Mouse (Mus musculus) liver, embryonic 11.5 days (tissue): ENCODE data around the gene Akap8. TPM values are rescaled to one million over a fixed set of nuclear protein-coding genes. Genes with fewer than 3 reads are reported as not detected.

Source experiments
- ATAC-seq: fragments of 200-750 bp; cut with Nextera tagmentation; replicated peaks from 2 replicates; pipeline ENCODE4 v1.8.0; 2017; ENCODE audit warnings: moderate number of reproducible peaks, mild to moderate bottlenecking, moderate TSS enrichment, moderate library complexity; ENCODE audit not compliant: low FRiP score
- DNase-seq: peaks from one replicate; pipeline ENCODE4 v3.0.0-alpha.2; 2017; ENCODE audit warnings: low spot score
- H3K27ac ChIP-seq: fragments of 300-500 bp; sonication (generic); 2 replicates; pipeline ENCODE4 v1.5.1; 2014; ENCODE audit warnings: mild to moderate bottlenecking, low read depth, low read length, control low read depth
- H3K27me3 ChIP-seq: fragments of 300-500 bp; sonication (generic); replicated peaks from 2 replicates; pipeline ENCODE4 v1.6.1; 2014; ENCODE audit warnings: low read length, mixed read lengths; ENCODE audit not compliant: control insufficient read depth, insufficient read depth
- H3K36me3 ChIP-seq: fragments of 300-500 bp; sonication (generic); 2 replicates; pipeline ENCODE4 v1.6.1; 2014; ENCODE audit warnings: mild to moderate bottlenecking, low read length, moderate library complexity, mixed read lengths; ENCODE audit not compliant: control insufficient read depth, insufficient read depth
- H3K4me1 ChIP-seq: fragments of 300-500 bp; sonication (generic); replicated peaks from 2 replicates; pipeline ENCODE4 v1.6.1; 2014; ENCODE audit warnings: low read length, mixed read lengths; ENCODE audit not compliant: control insufficient read depth, insufficient read depth
- H3K4me2 ChIP-seq: fragments of 300-500 bp; sonication (generic); 2 replicates; pipeline ENCODE4 v1.6.1; 2014; ENCODE audit warnings: mild to moderate bottlenecking, control low read depth, moderate library complexity
- H3K4me3 ChIP-seq: fragments of 300-500 bp; sonication (generic); 2 replicates; pipeline ENCODE4 v1.5.1; 2014; ENCODE audit warnings: low read depth, low read length, control low read depth
- H3K9ac ChIP-seq: fragments of 300-500 bp; sonication (generic); 2 replicates; pipeline ENCODE4 v1.6.1; 2014; ENCODE audit warnings: low read depth, low read length, control low read depth
- H3K9me3 ChIP-seq: fragments of 300-500 bp; sonication (generic); 2 replicates; pipeline ENCODE4 v1.6.1; 2016; ENCODE audit warnings: low read length, inconsistent platforms, mixed read lengths; ENCODE audit not compliant: control insufficient read depth
- WGBS: fragments of 180-500 bp; shearing (Covaris S2); extraction: QIAGEN DNeasy Blood & Tissue Kit; methylation state at CpG from one replicate; pipeline ENCODE4 v1.1.7; 2014; 5-methylcytosine and 5-hydroxymethylcytosine counted together
- polyA plus RNA-seq: library from polyadenylated mRNA; unstranded; fragments of >200 nt; fragmentation: Nextera tagmentation; extraction: Ambion mirVana; gene quantifications from 2 replicates; pipeline ENCODE4 v1.2.1, GENCODE M21; 2014

The Akap8 gene
- polyA plus RNA-seq, 1 experiment from 2014 or later = 60.9 TPM

DNA sequence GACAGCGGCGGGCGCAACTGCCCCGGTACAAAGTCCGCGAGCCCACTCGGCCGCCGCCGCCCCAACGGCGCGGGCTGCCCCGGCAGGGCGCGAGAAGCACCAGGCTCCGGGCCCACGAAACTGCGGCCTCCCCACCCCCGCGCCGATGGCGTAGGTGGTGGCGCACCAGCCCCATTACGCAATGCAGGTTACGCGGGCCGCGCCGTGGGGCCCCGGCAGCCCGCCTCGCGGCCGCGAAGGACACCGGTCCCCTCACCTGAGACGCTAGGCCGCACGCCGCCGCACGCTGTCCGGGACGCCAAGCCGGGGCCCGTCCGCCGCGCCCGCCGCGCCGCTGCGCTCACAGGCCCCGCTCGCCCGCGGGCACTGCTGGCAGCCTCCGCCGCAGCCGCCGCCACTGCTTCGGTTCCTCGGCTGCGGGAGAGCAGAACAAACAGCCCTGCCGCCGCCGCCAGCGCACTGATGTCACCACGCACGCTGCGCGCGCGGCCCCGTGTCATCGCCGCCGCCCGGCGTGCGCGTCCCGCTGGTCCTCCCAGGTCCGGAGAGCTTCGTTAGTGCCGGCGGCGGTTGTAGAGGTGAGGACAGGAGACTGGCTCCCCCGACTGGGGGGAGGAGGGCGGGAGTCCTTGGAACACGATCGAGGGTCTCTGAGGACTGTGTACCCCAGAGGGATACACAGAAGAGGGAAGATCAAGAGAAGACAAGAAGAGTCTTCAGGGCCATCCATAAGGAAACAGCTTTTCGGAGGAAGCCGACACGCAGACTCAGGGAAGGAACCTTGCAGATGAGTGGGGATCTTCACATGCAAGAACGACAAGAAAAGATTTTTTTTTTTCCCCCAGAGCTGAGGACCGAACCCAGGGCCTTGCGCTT is 36.5 kb downstream of the Akap8 start, which contains the start of gene Brd4:
Gene Brd4 (minus strand): TSS at position 461 of the 876 bp plus-strand sequence.
- Histone ChIP-seq H3K9ac (peak within 1 kb of the TSS; percentile 96), H3K36me3 (0 out of 2 replicates have a peak, but pooled peaks cover 2% of the 10 kb centered on the region), H3K4me3 (peak within 1 kb of the TSS; percentile 92), H3K27ac (peak within 1 kb of the TSS; percentile 98), H3K9me3 (no peaks in the 10 kb centered on the region), H3K4me2 (peak within 1 kb of the TSS; percentile 71), H3K4me1 (peaks cover 11% of the 10 kb centered on the region), H3K27me3 (no peaks in the 10 kb centered on the region)
- DNase-seq (peak; percentile 96), ATAC-seq (peak; percentile 90)
- WGBS = under 1% methylated on average over 99 of the region's 100 CpGs

DNA sequence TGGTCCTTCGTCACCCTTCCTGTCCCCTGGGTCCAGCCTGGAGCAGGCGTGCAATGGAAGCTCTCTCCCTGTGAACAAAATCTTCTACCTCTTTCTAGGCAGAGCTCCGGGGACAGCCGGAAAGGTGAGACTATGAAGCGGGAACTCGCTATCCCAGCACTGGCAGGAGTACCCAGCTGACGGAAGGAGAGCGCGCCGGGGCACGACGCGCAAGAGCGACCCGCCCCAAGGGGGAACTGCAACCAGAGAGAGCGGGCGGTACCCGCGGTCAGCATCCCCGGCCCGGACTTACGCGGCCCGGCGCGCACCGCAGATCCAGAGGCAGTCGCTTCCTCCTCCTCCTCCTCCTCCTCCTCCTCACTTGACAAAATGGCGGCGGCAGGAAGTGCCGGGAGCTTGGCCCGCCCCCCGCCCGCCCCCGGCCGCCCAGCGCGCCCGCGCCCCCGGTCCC is 37.2 kb downstream of the Akap8 start:
- H3K9ac ChIP-seq = peak overlapping the region; percentile 96
- ATAC-seq (peak; percentile 71), DNase-seq (peak; percentile 74)
- WGBS = 0% methylated on average over 31 of the region's 41 CpGs
- peak overlapping the region; percentile 98 for H3K27ac ChIP-seq
- H3K4me2 ChIP-seq = peak overlapping the region; percentile 71
- 0 out of 2 replicates have a peak, but pooled peaks cover 2% of the 10 kb centered on the region for H3K36me3 ChIP-seq
- no peaks in the 10 kb centered on the region for H3K27me3 ChIP-seq
- H3K9me3 ChIP-seq = no peaks in the 10 kb centered on the region
- H3K4me1 ChIP-seq = peaks cover 15% of the 10 kb centered on the region
- peak overlapping the region; percentile 92 for H3K4me3 ChIP-seq

DNA sequence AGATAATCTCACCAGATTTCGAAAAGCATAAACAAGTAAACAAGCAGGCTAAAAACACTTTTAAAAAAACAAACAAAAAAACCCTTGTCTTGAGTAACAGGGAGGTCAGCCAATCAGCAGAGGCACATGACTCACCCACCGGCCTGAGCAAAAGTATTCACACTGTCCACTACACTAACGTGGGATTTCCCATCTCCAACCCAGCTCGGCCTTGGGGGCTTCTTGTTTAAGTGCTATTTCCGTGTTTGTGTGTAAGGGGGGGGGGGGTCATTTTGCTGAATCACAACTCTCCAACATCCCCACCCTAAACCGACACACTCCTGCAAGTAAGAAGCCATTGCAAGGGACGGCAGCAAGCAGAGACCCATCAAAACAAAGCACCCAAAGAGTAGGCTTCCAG is 37.7 kb downstream of the Akap8 start:
- no peak for DNase-seq
- Histone ChIP-seq H3K36me3 (0 out of 2 replicates have a peak, but pooled peaks cover 2% of the 10 kb centered on the region), H3K4me1 (peaks cover 16% of the 10 kb centered on the region), H3K9ac (peak overlapping the region; percentile 96), H3K27ac (peak overlapping the region; percentile 98), H3K27me3 (no peaks in the 10 kb centered on the region), H3K9me3 (no peaks in the 10 kb centered on the region), H3K4me3 (peak overlapping the region; percentile 92), H3K4me2 (peak overlapping the region; percentile 71)
- WGBS = 5% methylated on average over 7 of the region's 7 CpGs
- ATAC-seq = 0 out of 2 replicates have a peak, but pooled peaks have one; percentile 25

DNA sequence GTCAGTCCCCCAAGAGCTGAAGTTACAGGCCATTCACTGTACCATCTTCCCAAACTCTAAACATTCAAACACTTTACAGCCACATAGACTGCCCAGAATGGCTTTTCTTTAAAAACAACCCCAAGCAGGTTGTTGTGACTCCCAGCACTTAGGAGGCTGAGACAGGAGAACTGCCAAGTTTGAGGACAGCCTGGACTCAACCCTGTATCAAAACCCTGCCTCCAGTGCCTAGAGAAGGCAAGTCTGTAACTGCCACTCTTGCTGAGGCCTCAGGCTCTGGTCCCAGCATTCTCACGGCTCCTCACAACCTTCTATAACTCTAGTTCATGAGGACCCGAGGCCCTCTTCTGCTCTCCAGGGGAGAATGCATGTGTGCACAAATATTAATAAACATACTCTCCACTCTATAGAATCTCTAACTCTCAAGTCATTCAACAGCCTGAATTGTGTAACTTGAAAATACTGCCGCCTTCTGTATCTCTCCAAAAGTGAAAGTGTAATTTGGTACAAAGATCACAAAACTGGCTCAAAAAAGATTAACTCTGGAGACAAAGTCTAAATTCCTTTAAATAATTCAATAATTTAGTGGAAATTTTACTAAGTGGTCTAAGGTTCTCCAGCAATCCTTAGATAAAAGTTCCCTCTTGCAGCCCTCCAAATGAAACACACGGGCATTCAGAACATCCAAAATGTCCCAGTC is 39.3 kb downstream of the Akap8 start:
- H3K36me3 ChIP-seq = 0 out of 2 replicates have a peak, but pooled peaks cover 2% of the 10 kb centered on the region
- H3K4me2 ChIP-seq = peak overlapping the region; percentile 39
- H3K27ac ChIP-seq = no peak overlapping the region
- ATAC-seq (no peak), DNase-seq (no peak)
- H3K4me3 ChIP-seq = no peak overlapping the region
- H3K4me1 ChIP-seq = peaks cover 16% of the 10 kb centered on the region
- H3K27me3 ChIP-seq = no peaks in the 10 kb centered on the region
- H3K9me3 ChIP-seq = no peaks in the 10 kb centered on the region
- no peak overlapping the region for H3K9ac ChIP-seq
- 75% methylated on average over 4 of the region's 4 CpGs for WGBS

DNA sequence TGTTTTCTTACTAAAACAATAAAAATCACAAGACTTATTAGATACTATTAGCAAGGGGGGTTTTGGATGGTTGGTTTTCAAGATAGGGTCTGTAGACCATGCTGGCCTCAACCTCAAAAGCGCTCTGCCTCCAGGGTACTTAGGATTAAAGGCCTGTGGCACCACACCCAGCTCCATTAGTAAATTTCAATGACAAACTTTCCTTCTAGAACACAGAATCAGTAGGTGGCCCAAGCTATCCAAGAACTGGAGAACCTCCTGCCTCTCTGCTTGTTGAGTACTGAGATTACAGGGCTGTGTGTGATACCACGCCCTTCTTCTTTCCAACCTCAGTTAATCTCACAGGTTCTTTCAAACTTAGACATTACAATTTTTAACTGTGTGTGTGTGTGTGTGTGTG is 39.9 kb downstream of the Akap8 start:
- ATAC-seq (no peak), DNase-seq (no peak)
- H3K9ac ChIP-seq = no peak overlapping the region
- no peaks in the 10 kb centered on the region for H3K27me3 ChIP-seq
- H3K4me1 ChIP-seq = peaks cover 18% of the 10 kb centered on the region
- H3K9me3 ChIP-seq = no peaks in the 10 kb centered on the region
- 89% methylated on average over 2 of the region's 2 CpGs for WGBS
- H3K4me3 ChIP-seq = no peak overlapping the region
- H3K36me3 ChIP-seq = 0 out of 2 replicates have a peak, but pooled peaks cover 2% of the 10 kb centered on the region
- no peak overlapping the region; the same call in 1 of the 2 replicates for H3K4me2 ChIP-seq
- no peak overlapping the region for H3K27ac ChIP-seq

DNA sequence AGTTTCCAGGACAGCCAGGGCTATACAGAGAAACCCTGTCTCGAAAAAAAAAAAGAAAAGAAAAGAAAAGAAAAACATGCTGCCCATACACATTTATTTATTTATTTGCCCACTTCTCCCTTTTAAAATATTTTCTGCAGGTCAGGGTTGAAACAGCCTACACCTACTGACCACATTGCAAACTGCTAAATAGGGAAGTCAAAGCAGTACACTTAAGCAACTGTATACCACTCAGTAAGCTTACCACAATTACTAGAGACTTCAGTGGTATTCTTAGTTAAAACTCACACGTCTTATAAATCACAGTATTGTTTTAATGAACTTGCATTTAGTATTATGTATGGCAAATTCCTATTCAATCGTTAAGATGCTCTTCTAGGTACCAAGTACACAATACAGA is 40.5 kb downstream of the Akap8 start:
- Histone ChIP-seq H3K27ac (no peak overlapping the region), H3K36me3 (0 out of 2 replicates have a peak, but pooled peaks cover 2% of the 10 kb centered on the region), H3K27me3 (no peaks in the 10 kb centered on the region), H3K4me3 (no peak overlapping the region), H3K4me2 (no peak overlapping the region), H3K4me1 (peaks cover 21% of the 10 kb centered on the region), H3K9ac (no peak overlapping the region), H3K9me3 (no peaks in the 10 kb centered on the region)
- DNase-seq (no peak), ATAC-seq (no peak)
- 81% methylated on average over 3 of the region's 3 CpGs for WGBS

DNA sequence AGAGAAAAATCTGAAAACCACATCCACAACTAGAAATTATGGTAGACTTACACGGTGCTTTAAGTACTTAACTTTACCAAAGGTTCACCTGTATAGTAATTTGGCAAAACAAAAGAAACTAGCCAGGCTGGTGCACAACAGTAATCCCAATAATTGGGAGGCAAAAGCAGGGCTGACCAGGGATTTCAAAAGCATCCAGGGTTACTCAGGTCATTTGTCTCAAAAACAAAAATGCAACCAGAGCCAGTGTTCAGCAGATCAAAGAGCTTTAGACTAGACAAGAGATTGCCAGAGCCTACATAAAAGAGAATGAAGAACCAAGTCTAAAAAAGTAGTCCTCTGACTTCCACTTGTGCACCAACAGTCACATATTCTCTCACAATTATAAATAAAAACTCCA is 43.8 kb downstream of the Akap8 start:
- peaks cover 5% of the 10 kb centered on the region; the same call in 1 of the 2 replicates for H3K36me3 ChIP-seq
- H3K4me2 ChIP-seq = no peak overlapping the region
- no peak for DNase-seq
- no peak overlapping the region for H3K27ac ChIP-seq
- ATAC-seq = no peak
- H3K9ac ChIP-seq = no peak overlapping the region
- no peaks in the 10 kb centered on the region for H3K9me3 ChIP-seq
- WGBS = 94% methylated on average over 1 of the region's 1 CpGs
- H3K4me1 ChIP-seq = peaks cover 15% of the 10 kb centered on the region
- no peaks in the 10 kb centered on the region for H3K27me3 ChIP-seq
- H3K4me3 ChIP-seq = no peak overlapping the region

- DNase-seq = no peak
- 78% methylated on average over 3 of the region's 3 CpGs for WGBS
- H3K27me3 ChIP-seq = no peaks in the 10 kb centered on the region
- no peak overlapping the region for H3K9ac ChIP-seq
- H3K9me3 ChIP-seq = no peaks in the 10 kb centered on the region
- no peak overlapping the region for H3K4me2 ChIP-seq
- H3K27ac ChIP-seq = no peak overlapping the region
- ATAC-seq = no peak
- peaks cover 19% of the 10 kb centered on the region for H3K4me1 ChIP-seq
- H3K4me3 ChIP-seq = no peak overlapping the region
- peaks cover 3% of the 10 kb centered on the region; the same call in 1 of the 2 replicates for H3K36me3 ChIP-seq
Observed at GRCm38 (mm10) chr17:32275568-32275967, 45.5 kb downstream of the Akap8 start.
